Mouse (Mus musculus) heart, adult 2 months (tissue): Measurements from ENCODE around the gene Cyp27a1.

Source experiments
- CTCF ChIP-seq: fragments of 200-600 bp; IDR thresholded peaks from 2 replicates; pipeline ENCODE4 v1.8.1; 2022; ENCODE audit warnings: antibody characterized with exemption, mild to moderate bottlenecking, moderate library complexity
- EP300 ChIP-seq: fragments of 200-500 bp; IDR thresholded peaks from 2 replicates; pipeline ENCODE4 v1.6.1; 2011; ENCODE audit warnings: low read depth, low read length, control low read depth; ENCODE audit not compliant: insufficient read depth
- POLR2A ChIP-seq: fragments of 200-500 bp; IDR thresholded peaks from 2 replicates; pipeline ENCODE4 v1.6.1; 2011; ENCODE audit warnings: mild to moderate bottlenecking, low read depth, low read length, control low read depth; ENCODE audit not compliant: insufficient read depth

- no peak for TF ChIP-seq CTCF
- TF ChIP-seq POLR2A, result no peak
- no peak for TF ChIP-seq EP300
These were observed 48.2 kb upstream of the Cyp27a1 start for GRCm38 (mm10) chr1:74665153-74665552.
